Mouse (Mus musculus): ENCODE data around the gene Gm12845. TPM values are rescaled to one million over a fixed set of nuclear protein-coding genes. Genes with fewer than 3 reads are reported as not detected.

Gm12845 gene
- polyA plus RNA-seq, 1 experiment from 2014 or later = not detected

GRCm38 (mm10) chr4:117686354-117686753 is 37.9 kb upstream of the Gm12845 start:
- TF ChIP-seq CTCF (IDR thresholded peaks at IDR 0.05) = no peak
- no peak for TF ChIP-seq EP300 (IDR thresholded peaks at IDR 0.05)
- no peak overlapping the region for H3K27ac ChIP-seq (ENCODE audit: low read length)
- WGBS = 83% methylated on average over 4 of the region's 4 CpGs
- no peak overlapping the region for H3K4me2 ChIP-seq (replicated peaks; ENCODE audit: low read depth, low read length)
- no peak overlapping the region for H3K4me3 ChIP-seq (ENCODE audit: low read depth, low read length)
- DNase-seq (ENCODE audit: low spot score) (no peak), ATAC-seq (no peak)
- no peaks in the 10 kb centered on the region for H3K27me3 ChIP-seq (replicated peaks; ENCODE audit: insufficient read depth, low read length)
- no peak overlapping the region for H3K9ac ChIP-seq (replicated peaks; ENCODE audit: low read depth)
- H3K9me3 ChIP-seq (ENCODE audit: low read length) = no peaks in the 10 kb centered on the region
- no peaks in the 10 kb centered on the region for H3K36me3 ChIP-seq (ENCODE audit: insufficient read depth, low read length)
- H3K4me1 ChIP-seq (ENCODE audit: insufficient read depth, low read depth, low read length) = peaks cover 3% of the 10 kb centered on the region; the same call in 1 of the 2 replicates

- H3K27me3 ChIP-seq (replicated peaks; ENCODE audit: insufficient read depth, low read length) = no peaks in the 10 kb centered on the region
- no peak overlapping the region for H3K4me2 ChIP-seq (replicated peaks; ENCODE audit: low read depth, low read length)
- no peak overlapping the region for H3K27ac ChIP-seq (ENCODE audit: low read length)
- ATAC-seq (no peak), DNase-seq (ENCODE audit: low spot score) (peak; percentile 70)
- 3% methylated on average over 7 of the region's 7 CpGs for WGBS
- no peaks in the 10 kb centered on the region for H3K36me3 ChIP-seq (ENCODE audit: insufficient read depth, low read length)
- no peak overlapping the region for H3K4me3 ChIP-seq (ENCODE audit: low read depth, low read length)
- no peaks in the 10 kb centered on the region for H3K9me3 ChIP-seq (ENCODE audit: low read length)
- peak; percentile 81 for TF ChIP-seq CTCF (IDR thresholded peaks at IDR 0.05)
- no peak for TF ChIP-seq EP300 (IDR thresholded peaks at IDR 0.05)
- H3K9ac ChIP-seq (replicated peaks; ENCODE audit: low read depth) = no peak overlapping the region
- no peaks in the 10 kb centered on the region for H3K4me1 ChIP-seq (ENCODE audit: insufficient read depth, low read depth, low read length)
Observed at GRCm38 (mm10) chr4:117705361-117705760, 18.9 kb upstream of the Gm12845 start.

- Histone ChIP-seq H3K27ac (ENCODE audit: low read length) (no peak overlapping the region), H3K27me3 (replicated peaks; ENCODE audit: insufficient read depth, low read length) (no peaks in the 10 kb centered on the region), H3K9me3 (ENCODE audit: low read length) (no peaks in the 10 kb centered on the region), H3K9ac (replicated peaks; ENCODE audit: low read depth) (no peak overlapping the region), H3K4me1 (ENCODE audit: insufficient read depth, low read depth, low read length) (no peaks in the 10 kb centered on the region), H3K4me3 (ENCODE audit: low read depth, low read length) (no peak overlapping the region), H3K36me3 (ENCODE audit: insufficient read depth, low read length) (no peaks in the 10 kb centered on the region), H3K4me2 (replicated peaks; ENCODE audit: low read depth, low read length) (no peak overlapping the region)
- ATAC-seq (peak; percentile 25; the same call in 1 of the 2 replicates), DNase-seq (ENCODE audit: low spot score) (no peak)
- WGBS = 48% methylated on average over 3 of the region's 3 CpGs
- TF ChIP-seq EP300 (IDR thresholded peaks at IDR 0.05) = no peak
- no peak for TF ChIP-seq CTCF (IDR thresholded peaks at IDR 0.05)
Observed at GRCm38 (mm10) chr4:117708780-117709550, 15.2 kb upstream of the Gm12845 start.

GRCm38 (mm10) chr4:117712314-117712713 is 11.9 kb upstream of the Gm12845 start:
- Histone ChIP-seq H3K27me3 (replicated peaks; ENCODE audit: insufficient read depth, low read length) (no peaks in the 10 kb centered on the region), H3K4me3 (ENCODE audit: low read depth, low read length) (no peak overlapping the region), H3K27ac (ENCODE audit: low read length) (no peak overlapping the region), H3K4me1 (ENCODE audit: insufficient read depth, low read depth, low read length) (no peaks in the 10 kb centered on the region), H3K4me2 (replicated peaks; ENCODE audit: low read depth, low read length) (no peak overlapping the region), H3K9me3 (ENCODE audit: low read length) (no peaks in the 10 kb centered on the region), H3K36me3 (ENCODE audit: insufficient read depth, low read length) (no peaks in the 10 kb centered on the region), H3K9ac (replicated peaks; ENCODE audit: low read depth) (no peak overlapping the region)
- no peak for ATAC-seq
- 72% methylated on average over 3 of the region's 3 CpGs for WGBS
- no peak for DNase-seq (ENCODE audit: low spot score)
- TF ChIP-seq EP300 (IDR thresholded peaks at IDR 0.05) = no peak
- no peak for TF ChIP-seq CTCF (IDR thresholded peaks at IDR 0.05)

GRCm38 (mm10) chr4:117713303-117714098 is 10.7 kb upstream of the Gm12845 start:
- no peak overlapping the region for H3K27ac ChIP-seq (ENCODE audit: low read length)
- 47% methylated on average over 6 of the region's 6 CpGs for WGBS
- no peak overlapping the region for H3K9ac ChIP-seq (replicated peaks; ENCODE audit: low read depth)
- ATAC-seq (no peak), DNase-seq (ENCODE audit: low spot score) (no peak)
- H3K36me3 ChIP-seq (ENCODE audit: insufficient read depth, low read length) = no peaks in the 10 kb centered on the region
- no peaks in the 10 kb centered on the region for H3K9me3 ChIP-seq (ENCODE audit: low read length)
- TF ChIP-seq EP300 (IDR thresholded peaks at IDR 0.05) = no peak
- TF ChIP-seq CTCF (IDR thresholded peaks at IDR 0.05) = no peak
- no peak overlapping the region for H3K4me3 ChIP-seq (ENCODE audit: low read depth, low read length)
- H3K27me3 ChIP-seq (replicated peaks; ENCODE audit: insufficient read depth, low read length) = no peaks in the 10 kb centered on the region
- H3K4me1 ChIP-seq (ENCODE audit: insufficient read depth, low read depth, low read length) = no peaks in the 10 kb centered on the region
- H3K4me2 ChIP-seq (replicated peaks; ENCODE audit: low read depth, low read length) = no peak overlapping the region

GRCm38 (mm10) chr4:117731926-117732325 is 7.7 kb downstream of the Gm12845 start:
- Histone ChIP-seq H3K36me3 (ENCODE audit: insufficient read depth, low read length) (no peaks in the 10 kb centered on the region), H3K4me1 (ENCODE audit: insufficient read depth, low read depth, low read length) (no peaks in the 10 kb centered on the region), H3K9ac (replicated peaks; ENCODE audit: low read depth) (no peak overlapping the region), H3K27me3 (replicated peaks; ENCODE audit: insufficient read depth, low read length) (no peaks in the 10 kb centered on the region), H3K9me3 (ENCODE audit: low read length) (no peaks in the 10 kb centered on the region), H3K4me2 (replicated peaks; ENCODE audit: low read depth, low read length) (no peak overlapping the region), H3K4me3 (ENCODE audit: low read depth, low read length) (no peak overlapping the region), H3K27ac (ENCODE audit: low read length) (no peak overlapping the region)
- no peak for ATAC-seq
- no peak for DNase-seq (ENCODE audit: low spot score)
- WGBS = 74% methylated on average over 3 of the region's 3 CpGs
- no peak for TF ChIP-seq EP300 (IDR thresholded peaks at IDR 0.05)

Measured in lung, postnatal 0 days (tissue).